Comparison of ENCODE assay signal across 26 mouse cellular contexts in the genomic region with DNA sequence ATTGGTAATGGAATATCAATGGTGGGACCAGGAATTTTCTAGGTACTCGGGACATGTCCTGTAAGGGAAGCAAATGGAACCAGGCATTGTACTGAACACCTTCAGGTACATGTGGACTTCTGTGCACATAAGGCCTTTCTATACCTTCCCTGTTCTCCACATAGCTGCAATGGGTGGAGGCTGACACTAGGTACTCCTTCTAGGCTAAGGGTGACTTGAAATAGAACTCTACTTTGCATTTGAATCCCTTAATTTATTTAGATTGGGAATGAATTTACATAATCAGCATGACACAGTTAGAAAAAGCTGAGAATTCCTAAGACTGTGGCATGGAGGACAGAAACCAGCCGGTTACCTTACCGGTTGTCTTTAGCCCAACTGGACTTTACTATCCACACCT.
"Had no signal": no experiment of that assay in that cellular context is flagged by ENCODE, and none has a peak within 500 bp of the region (broad histone marks: within the 10 kb centered on the region; RNA-seq: fewer than 3 reads in every experiment).

No protein-coding gene starts in this region.

- DNase-seq: gastrocnemius, postnatal 14 days; gastrocnemius, postnatal 36 days; heart, adult 18-20 months; heart, postnatal 10 days; heart, postnatal 36 days; kidney, adult 11 months; kidney, adult 2 months; kidney, adult 9 months; kidney, postnatal 14 days; kidney, postnatal 36 days; layer of hippocampus, adult 9-11 months; layer of hippocampus, postnatal 36 days; liver; liver, embryonic 13.5 days had no signal

- H3K36me3 ChIP-seq: heart, embryonic 10.5 days; hindbrain, embryonic 15.5 days; kidney, embryonic 15.5 days; limb, embryonic 10.5 days; limb, embryonic 12.5 days; liver, embryonic 13.5 days; liver, embryonic 15.5 days had no signal

- H3K9me3 ChIP-seq: heart, embryonic 10.5 days; heart, embryonic 12.5 days; hindbrain, embryonic 13.5 days; hindbrain, embryonic 15.5 days; kidney, embryonic 15.5 days; limb, embryonic 10.5 days; limb, embryonic 12.5 days; liver, embryonic 13.5 days; liver, embryonic 15.5 days had no signal

- H3K4me3 ChIP-seq: heart, embryonic 10.5 days; heart, embryonic 12.5 days; hindbrain, embryonic 13.5 days; hindbrain, embryonic 15.5 days; kidney, embryonic 15.5 days; left cerebral cortex, adult 2 months; limb, embryonic 10.5 days; limb, embryonic 12.5 days; liver, embryonic 13.5 days; liver, embryonic 15.5 days had no signal

- H3K9ac ChIP-seq: heart, embryonic 12.5 days; hindbrain, embryonic 13.5 days; hindbrain, embryonic 15.5 days; kidney, embryonic 15.5 days; limb, embryonic 12.5 days; liver, embryonic 13.5 days; liver, embryonic 15.5 days had no signal

- ATAC-seq: hindbrain, postnatal 0 days; intestine, embryonic 16.5 days had no signal

- H3K27me3 ChIP-seq: heart, embryonic 12.5 days; hindbrain, embryonic 13.5 days; hindbrain, embryonic 15.5 days; kidney, embryonic 15.5 days; limb, embryonic 12.5 days; liver, embryonic 13.5 days; liver, embryonic 15.5 days had no signal

- H3K4me1 ChIP-seq: liver, embryonic 13.5 days; liver, embryonic 15.5 days had no signal

- H3K27ac ChIP-seq: heart, embryonic 10.5 days; hindbrain, embryonic 13.5 days; hindbrain, embryonic 15.5 days; hindbrain, postnatal 0 days; kidney, embryonic 15.5 days; kidney, postnatal 0 days; limb, embryonic 10.5 days; limb, embryonic 12.5 days; liver, embryonic 13.5 days; liver, embryonic 15.5 days had no signal
